Comparison of ENCODE assay signal across 8 mouse cellular contexts in genomic region chr11:97987551-97988526, GRCm38 (mm10). TPM values are rescaled to one million over a fixed set of nuclear protein-coding genes. Genes with fewer than 3 reads are reported as not detected.
DNase-seq lines count a peak whose midpoint lies in the region; ATAC-seq lines count a peak whose summit lies in the region.

No protein-coding gene starts in this region.

- peak overlapping the region; percentile 78 for H3K4me3 ChIP-seq in brown adipose tissue, adult 24 weeks (ENCODE audit: insufficient read depth, low read depth, low read length)
- peak overlapping the region; percentile 95 to 99 for H3K4me3 ChIP-seq in heart, embryonic 14.5 days (ENCODE audit: control insufficient read depth in 1 of 2, insufficient read depth in 1 of 2, low read depth in 1 of 2, low read length in 2 of 2)
- peak overlapping the region; percentile 86 for H3K4me3 ChIP-seq in liver, embryonic 13.5 days (replicated peaks)
- H3K4me3 ChIP-seq in stomach, embryonic 16.5 days (replicated peaks; ENCODE audit: low read length) = peak overlapping the region; percentile 65

- peak overlapping the region; percentile 89 for H3K9ac ChIP-seq in heart, embryonic 14.5 days (ENCODE audit: low read length)
- H3K9ac ChIP-seq in liver, embryonic 13.5 days = peak overlapping the region; percentile 85
- peak overlapping the region; percentile 75 for H3K9ac ChIP-seq in stomach, embryonic 16.5 days (ENCODE audit: low read length)

- DNase-seq in CD4-positive, CD25-positive, alpha-beta regulatory T cell, adult 2 months (ENCODE audit: low read depth, low spot score) = peak; percentile 95
- DNase-seq in fibroblast of lung, adult 2 months (ENCODE audit: low read depth) = peak; percentile 92
- DNase-seq in kidney, postnatal 14 days = peak; percentile 95
- DNase-seq in liver, embryonic 13.5 days = peak; percentile 84
- peak; percentile 96 for DNase-seq in neural tube, embryonic 10.5 days (ENCODE audit: extremely low spot score, low spot score)

- peak; percentile 67 for ATAC-seq in heart, embryonic 14.5 days (ENCODE audit: insufficient number of reproducible peaks, insufficient read depth, low FRiP score, low read depth)
- peak; percentile 73 for ATAC-seq in liver, embryonic 13.5 days (ENCODE audit: low read depth)
- ATAC-seq in stomach, embryonic 16.5 days (ENCODE audit: insufficient read depth, low FRiP score) = peak; percentile 84

- H3K27me3 ChIP-seq in heart, embryonic 14.5 days (ENCODE audit: control insufficient read depth, insufficient read depth, low read length) = peaks cover 26% of the 10 kb centered on the region
- peaks cover 47% of the 10 kb centered on the region for H3K27me3 ChIP-seq in liver, embryonic 13.5 days
- H3K27me3 ChIP-seq in stomach, embryonic 16.5 days (ENCODE audit: control insufficient read depth, insufficient read depth, low read length) = peaks cover 16% of the 10 kb centered on the region

- H3K36me3 ChIP-seq in heart, embryonic 14.5 days (ENCODE audit: control insufficient read depth, insufficient read depth, low read length) = no peaks in the 10 kb centered on the region
- H3K36me3 ChIP-seq in liver, embryonic 13.5 days = no peaks in the 10 kb centered on the region
- H3K36me3 ChIP-seq in stomach, embryonic 16.5 days (ENCODE audit: control insufficient read depth, insufficient read depth, low read length) = no peaks in the 10 kb centered on the region

- no peaks in the 10 kb centered on the region for H3K9me3 ChIP-seq in heart, embryonic 14.5 days (ENCODE audit: control insufficient read depth, low read length)
- no peaks in the 10 kb centered on the region for H3K9me3 ChIP-seq in liver, embryonic 13.5 days (replicated peaks)
- H3K9me3 ChIP-seq in stomach, embryonic 16.5 days (replicated peaks; ENCODE audit: control insufficient read depth, low read length) = no peaks in the 10 kb centered on the region

- H3K4me1 ChIP-seq in brown adipose tissue, adult 24 weeks (ENCODE audit: control insufficient read depth, insufficient read depth, insufficient read length, low read length) = peaks cover 2% of the 10 kb centered on the region; the same call in 1 of the 2 replicates
- peaks cover 9 to 22% of the 10 kb centered on the region in 2 experiments; a peak in 3 of 4 replicates for H3K4me1 ChIP-seq in heart, embryonic 14.5 days (ENCODE audit: control insufficient read depth in 2 of 2, insufficient read depth in 2 of 2, low read length in 2 of 2)
- peaks cover 41% of the 10 kb centered on the region for H3K4me1 ChIP-seq in liver, embryonic 13.5 days (replicated peaks)
- peaks cover 14% of the 10 kb centered on the region for H3K4me1 ChIP-seq in stomach, embryonic 16.5 days (ENCODE audit: control insufficient read depth, insufficient read depth, low read length)

- peak overlapping the region; percentile 92 for H3K4me2 ChIP-seq in heart, embryonic 14.5 days (ENCODE audit: low read length)
- peak overlapping the region; percentile 91 for H3K4me2 ChIP-seq in liver, embryonic 13.5 days
- peak overlapping the region; percentile 91 for H3K4me2 ChIP-seq in stomach, embryonic 16.5 days (ENCODE audit: low read depth, low read length)

- WGBS in heart, embryonic 14.5 days = under 1% methylated on average over 42 of the region's 42 CpGs
- under 1% methylated on average over 42 of the region's 42 CpGs for WGBS in liver, embryonic 13.5 days (ENCODE audit: insufficient replicate concordance)
- under 1% methylated on average over 42 of the region's 42 CpGs for WGBS in stomach, embryonic 16.5 days

- peak overlapping the region; percentile 89 for H3K27ac ChIP-seq in brown adipose tissue, adult 24 weeks (replicated peaks; ENCODE audit: low read depth, low read length)
- H3K27ac ChIP-seq in heart, embryonic 14.5 days (replicated peaks in 1 of 2; ENCODE audit: control insufficient read depth in 1 of 2, insufficient read depth in 1 of 2, low read depth in 2 of 2, low read length in 2 of 2) = peak overlapping the region; percentile 77 to 88
- H3K27ac ChIP-seq in liver, embryonic 13.5 days = peak overlapping the region; percentile 91
- peak overlapping the region; percentile 87 for H3K27ac ChIP-seq in stomach, embryonic 16.5 days (ENCODE audit: low read length)

RNA-seq across cellular contexts. Expression of gene Plxdc1, which starts 1.6 kb away (rescaled TPM):
- polyA plus RNA-seq in brown adipose tissue, adult 24 weeks (2012; ENCODE audit: insufficient read depth, insufficient read length, missing spikeins) = 0.38 and 0.55 TPM in 2 replicates
- polyA plus RNA-seq in heart, embryonic 14.5 days (2014; fragmentation: Nextera tagmentation; extraction: Ambion mirVana) = 0.43 and 0.66 TPM in 2 replicates
- polyA plus RNA-seq in liver, embryonic 13.5 days (2015; fragmentation: Nextera tagmentation; extraction: Ambion mirVana) = 0.45 and 0.58 TPM in 2 replicates
- polyA plus RNA-seq in stomach, embryonic 16.5 days (2015; fragmentation: Nextera tagmentation; extraction: Ambion mirVana) = 0.72 and 1.0 TPM in 2 replicates

RNA-seq across cellular contexts. Expression of gene Arl5c, which starts 8.1 kb away (rescaled TPM):
- 0.87 TPM in 1 of 2 replicates, not detected in the other for polyA plus RNA-seq in brown adipose tissue, adult 24 weeks (2012; ENCODE audit: insufficient read depth, insufficient read length, missing spikeins)
- 3.2 and 4.0 TPM in 2 replicates for polyA plus RNA-seq in heart, embryonic 14.5 days (2014; fragmentation: Nextera tagmentation; extraction: Ambion mirVana)
- polyA plus RNA-seq in liver, embryonic 13.5 days (2015; fragmentation: Nextera tagmentation; extraction: Ambion mirVana) = 10.8 and 12.8 TPM in 2 replicates
- 10.5 and 11.8 TPM in 2 replicates for polyA plus RNA-seq in stomach, embryonic 16.5 days (2015; fragmentation: Nextera tagmentation; extraction: Ambion mirVana)

RNA-seq across cellular contexts. Expression of gene Cacnb1, which starts 35.0 kb away (rescaled TPM):
- polyA plus RNA-seq in brown adipose tissue, adult 24 weeks (2012; ENCODE audit: insufficient read depth, insufficient read length, missing spikeins) = 2.6 and 3.4 TPM in 2 replicates
- polyA plus RNA-seq in heart, embryonic 14.5 days (2014; fragmentation: Nextera tagmentation; extraction: Ambion mirVana) = 7.1 and 7.9 TPM in 2 replicates
- 0.73 and 0.88 TPM in 2 replicates for polyA plus RNA-seq in liver, embryonic 13.5 days (2015; fragmentation: Nextera tagmentation; extraction: Ambion mirVana)
- polyA plus RNA-seq in stomach, embryonic 16.5 days (2015; fragmentation: Nextera tagmentation; extraction: Ambion mirVana) = 7.0 and 12.1 TPM in 2 replicates

RNA-seq across cellular contexts. Expression of gene Rpl19, which starts 38.7 kb away (rescaled TPM):
- polyA plus RNA-seq in brown adipose tissue, adult 24 weeks (2012; ENCODE audit: insufficient read depth, insufficient read length, missing spikeins) = 937 and 961 TPM in 2 replicates
- 721 and 767 TPM in 2 replicates for polyA plus RNA-seq in heart, embryonic 14.5 days (2014; fragmentation: Nextera tagmentation; extraction: Ambion mirVana)
- polyA plus RNA-seq in liver, embryonic 13.5 days (2015; fragmentation: Nextera tagmentation; extraction: Ambion mirVana) = 791 and 820 TPM in 2 replicates
- polyA plus RNA-seq in stomach, embryonic 16.5 days (2015; fragmentation: Nextera tagmentation; extraction: Ambion mirVana) = 825 and 942 TPM in 2 replicates

Comparison
In these comparisons a context has a peak if more than half of its experiments do, and no peak if none do; other contexts are left out.
1. Peak in every context shown above with its lines: DNase-seq, ATAC-seq, H3K4me3 ChIP-seq and H3K27ac ChIP-seq.